Mouse (Mus musculus) embryonic fibroblast, embryonic 13.5 days (primary cell): ENCODE measurements around the gene Tas2r126.

Source experiments
- CTCF ChIP-seq: IDR thresholded peaks from 2 replicates; pipeline ENCODE4 v1.5.1; 2011; ENCODE audit warnings: mild to moderate bottlenecking, control low read depth, low read length, moderate library complexity, borderline replicate concordance; ENCODE audit not compliant: insufficient read depth
- POLR2A ChIP-seq: IDR thresholded peaks from 2 replicates; pipeline ENCODE4 v1.6.1; 2011; ENCODE audit warnings: low read depth, mild to moderate bottlenecking, control low read depth, low read length, moderate library complexity

- TF ChIP-seq POLR2A (no peak), CTCF (no peak)
Measured at GRCm38 (mm10) chr6:42419443-42419842, 14.9 kb upstream of the Tas2r126 start.
